Mouse (Mus musculus): ENCODE measurements around the gene Fbxw8. TPM values are rescaled to one million over a fixed set of nuclear protein-coding genes. Genes with fewer than 3 reads are reported as not detected.

The Fbxw8 gene
- polyA plus RNA-seq, 3 experiments from 2014 or later, result 3.2 to 3.5 (median 3.3) TPM

GRCm38 (mm10) chr5:118069315-118069714 is 85.9 kb downstream of the Fbxw8 start:
- ATAC-seq, result peak; percentile 89

GRCm38 (mm10) chr5:118067984-118068494 is 87.2 kb downstream of the Fbxw8 start:
- no peak for ATAC-seq

- ATAC-seq, result no peak
Observed at GRCm38 (mm10) chr5:118067572-118067971, 87.7 kb downstream of the Fbxw8 start.

DNA sequence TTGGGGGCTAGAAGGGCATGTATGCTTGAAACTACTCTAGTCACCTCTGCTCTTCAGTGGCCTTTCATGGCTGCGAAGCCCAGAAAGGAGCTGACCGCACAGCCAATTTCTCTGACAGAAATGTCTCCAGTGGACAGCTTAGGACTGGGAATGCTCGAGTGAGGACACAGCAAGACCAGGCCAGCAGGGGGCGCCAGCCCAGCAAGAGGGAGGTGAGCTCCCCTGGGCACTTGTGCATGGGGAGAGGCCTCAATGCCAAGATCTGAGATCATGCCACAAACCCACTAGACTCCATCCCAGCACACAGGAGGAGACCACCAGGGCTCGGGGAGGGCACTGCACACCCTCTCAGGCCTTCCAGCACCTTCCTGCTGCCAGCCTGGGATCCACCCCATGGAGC is 88.4 kb downstream of the Fbxw8 start:
- peak; percentile 33 for ATAC-seq

DNA sequence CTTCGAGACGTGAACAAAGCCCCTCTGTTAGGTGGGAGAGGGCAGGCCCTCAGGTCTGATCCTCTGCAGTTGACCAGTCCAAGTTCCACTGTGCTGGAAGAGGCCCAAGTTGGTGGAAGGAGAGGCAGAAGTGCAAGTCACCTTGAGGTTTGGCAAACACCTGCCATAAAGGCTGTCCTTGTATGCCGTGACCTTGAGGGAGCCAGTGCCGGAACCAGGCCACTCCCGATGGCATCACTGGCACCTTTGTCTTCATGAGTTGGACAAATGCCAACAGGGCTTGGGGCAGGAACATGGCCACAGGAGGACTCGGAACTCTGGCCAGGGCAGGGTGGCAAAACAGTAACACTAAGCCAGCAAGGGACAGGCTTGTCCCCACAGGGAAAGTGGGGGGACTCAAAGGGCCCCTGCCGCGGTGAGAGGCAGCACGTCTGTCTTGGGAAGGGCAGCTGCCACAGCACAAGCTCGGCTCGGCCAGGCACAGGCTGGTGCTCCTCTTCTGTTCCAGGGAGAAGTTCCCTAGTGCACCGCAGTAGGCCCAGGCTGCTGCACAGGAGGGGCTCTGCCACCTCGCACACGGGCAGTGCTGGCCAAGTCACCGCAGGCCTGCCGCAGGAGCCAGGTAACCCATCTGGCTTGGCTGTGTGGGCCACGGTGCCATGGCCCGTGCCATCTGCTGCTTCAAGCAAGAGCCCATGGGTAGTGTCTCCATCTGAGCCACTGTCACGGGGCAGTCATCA is 89.6 kb downstream of the Fbxw8 start:
- ATAC-seq, result no peak

DNA sequence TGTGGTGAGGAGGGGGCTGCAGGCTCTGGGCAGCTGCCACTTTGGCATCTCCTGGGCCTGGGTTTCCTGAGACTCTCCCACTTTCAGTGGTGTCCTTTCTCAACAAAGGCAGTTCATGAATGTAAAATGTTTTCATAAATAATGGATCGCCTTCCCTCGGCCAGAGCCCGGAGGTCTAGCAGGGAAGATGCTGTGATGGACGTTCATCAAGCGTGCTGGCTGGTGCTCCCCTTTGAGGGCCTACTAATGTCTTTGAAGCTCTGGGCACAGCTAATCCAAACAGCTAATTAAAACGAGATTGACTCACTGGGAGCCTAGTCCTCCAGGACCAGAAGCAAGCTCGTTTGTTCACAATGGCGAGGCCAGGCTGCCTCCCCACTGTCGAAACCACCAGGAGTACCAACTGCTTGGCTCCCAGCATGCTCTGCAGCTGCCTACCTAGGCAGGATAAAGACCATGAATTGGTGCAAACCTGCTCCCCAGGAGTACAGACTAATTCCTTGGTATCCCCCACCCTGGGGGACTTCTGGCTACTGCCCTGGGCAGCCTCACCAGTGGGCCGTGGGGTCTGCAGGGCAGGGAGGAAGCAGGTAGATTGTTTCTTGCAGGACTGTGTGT is 90.9 kb downstream of the Fbxw8 start:
- no peak for ATAC-seq

- ATAC-seq, result no peak
Observed at GRCm38 (mm10) chr5:118063181-118063621, 92.1 kb downstream of the Fbxw8 start.

GRCm38 (mm10) chr5:118061391-118061790 is 93.9 kb downstream of the Fbxw8 start:
- no peak for ATAC-seq

- ATAC-seq, result no peak
Observed at GRCm38 (mm10) chr5:118059646-118060045, 95.6 kb downstream of the Fbxw8 start.

DNA sequence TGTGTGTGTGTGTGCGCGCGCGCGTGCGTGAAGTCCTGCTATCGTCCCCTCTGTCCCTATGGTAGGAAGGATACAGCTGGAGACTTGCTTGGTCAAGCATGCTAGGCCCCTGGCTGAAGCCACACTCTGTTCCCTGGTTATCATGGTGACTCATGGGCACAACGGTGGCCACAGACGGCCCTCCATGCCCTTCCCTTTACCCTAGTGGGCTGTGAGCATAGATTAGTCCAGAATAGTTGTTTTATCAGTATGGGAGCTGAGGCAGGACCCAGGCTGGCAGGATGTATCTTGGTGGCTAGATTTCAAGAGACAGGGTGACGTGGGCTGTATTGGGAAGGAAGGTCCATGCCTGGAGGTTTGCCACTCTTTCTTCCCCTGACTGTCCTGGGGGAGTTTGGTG is 96.4 kb downstream of the Fbxw8 start:
- ATAC-seq, result no peak

GRCm38 (mm10) chr5:118057508-118058111 is 97.7 kb downstream of the Fbxw8 start:
- no peak for ATAC-seq

- no peak for ATAC-seq
Observed at GRCm38 (mm10) chr5:118053205-118053604, 102.1 kb downstream of the Fbxw8 start.

DNA sequence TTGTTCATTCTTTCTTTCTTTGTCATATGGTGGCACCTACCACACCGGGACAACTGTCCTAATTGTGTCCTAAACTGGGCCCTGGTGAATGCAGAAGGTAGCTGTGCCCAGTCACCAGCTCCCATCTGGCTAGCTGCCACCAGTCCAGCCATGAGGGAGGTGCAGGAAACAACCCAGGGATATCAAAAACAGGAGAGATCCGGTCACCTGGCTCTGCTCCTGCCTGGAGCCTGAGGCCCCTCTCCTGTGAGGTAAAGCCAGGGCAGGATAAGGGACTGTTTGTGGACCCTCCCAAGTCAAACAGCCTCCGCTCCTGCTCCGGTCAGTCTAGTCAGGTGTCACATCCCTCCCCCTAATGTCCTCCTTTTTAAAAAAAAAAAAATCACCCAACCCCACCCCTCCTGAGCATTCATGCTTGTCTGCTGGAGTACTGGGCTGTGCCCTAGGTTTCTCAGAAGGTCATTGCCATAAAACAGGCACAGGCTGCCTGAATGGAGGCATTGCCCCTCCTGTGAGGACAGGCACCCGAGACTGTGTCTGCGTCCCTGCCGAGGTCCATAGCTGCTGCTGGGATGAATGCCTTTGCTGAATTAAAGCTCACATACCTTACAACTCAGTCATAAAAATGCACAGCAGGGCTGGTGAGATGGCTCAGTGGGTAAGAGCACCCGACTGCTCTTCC is 103.1 kb downstream of the Fbxw8 start:
- ATAC-seq, result no peak

- peak; percentile 8 for ATAC-seq
Observed at GRCm38 (mm10) chr5:118050743-118051142, 104.5 kb downstream of the Fbxw8 start.

- no peak for ATAC-seq
Observed at GRCm38 (mm10) chr5:118048928-118049327, 106.3 kb downstream of the Fbxw8 start.

DNA sequence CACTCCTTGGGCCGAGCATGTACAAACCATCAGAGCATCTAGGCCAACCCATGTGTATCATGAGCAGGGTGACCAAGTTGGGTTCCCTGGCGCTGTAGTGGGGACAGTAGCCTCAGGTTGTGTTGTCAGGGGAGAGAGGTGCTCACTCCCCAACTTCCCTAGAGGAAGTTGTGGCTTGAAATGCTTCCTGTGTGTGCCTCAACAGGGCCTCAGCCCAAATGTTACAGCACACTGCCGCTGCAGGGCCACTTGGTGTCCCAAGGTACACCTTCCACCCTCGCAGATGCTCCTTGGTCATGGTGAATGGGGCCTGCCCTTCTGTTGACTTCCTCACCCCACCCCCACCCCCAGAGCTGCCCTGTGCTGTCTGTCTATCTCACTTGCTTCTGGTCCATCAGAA is 106.9 kb downstream of the Fbxw8 start:
- ATAC-seq, result peak; percentile 45

DNA sequence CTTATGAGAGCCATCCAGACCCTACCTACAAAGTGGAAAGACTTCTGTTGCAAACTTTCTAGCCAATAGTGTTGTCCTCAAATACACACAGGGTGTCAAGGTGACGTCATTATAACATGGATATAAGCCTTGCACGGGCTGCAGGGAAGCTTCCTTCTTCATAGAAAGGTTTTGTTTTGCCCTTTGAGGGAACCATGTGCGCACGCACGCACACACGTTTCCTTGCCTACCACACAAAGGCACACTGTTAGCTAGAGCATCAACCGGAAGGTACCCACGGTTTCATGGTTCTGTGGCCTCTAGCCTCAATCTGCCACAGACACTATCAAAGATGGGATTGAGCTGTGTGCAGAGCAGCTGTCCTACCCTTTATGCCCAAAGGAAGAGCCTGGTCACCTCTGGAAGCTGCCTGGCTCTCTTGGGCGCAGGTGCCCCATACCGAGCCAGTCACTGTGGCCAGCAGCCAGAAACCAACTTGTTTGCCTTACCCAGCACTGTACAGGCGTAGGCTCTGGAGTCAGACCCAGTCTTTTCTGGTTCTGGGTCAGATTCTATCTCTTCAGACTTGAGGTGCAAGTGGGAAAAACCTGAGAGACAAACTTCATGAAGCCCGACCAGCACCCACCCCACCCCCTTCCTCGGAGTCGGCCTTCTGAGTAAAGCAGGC is 108.0 kb downstream of the Fbxw8 start:
- peak; percentile 64 for ATAC-seq

DNA sequence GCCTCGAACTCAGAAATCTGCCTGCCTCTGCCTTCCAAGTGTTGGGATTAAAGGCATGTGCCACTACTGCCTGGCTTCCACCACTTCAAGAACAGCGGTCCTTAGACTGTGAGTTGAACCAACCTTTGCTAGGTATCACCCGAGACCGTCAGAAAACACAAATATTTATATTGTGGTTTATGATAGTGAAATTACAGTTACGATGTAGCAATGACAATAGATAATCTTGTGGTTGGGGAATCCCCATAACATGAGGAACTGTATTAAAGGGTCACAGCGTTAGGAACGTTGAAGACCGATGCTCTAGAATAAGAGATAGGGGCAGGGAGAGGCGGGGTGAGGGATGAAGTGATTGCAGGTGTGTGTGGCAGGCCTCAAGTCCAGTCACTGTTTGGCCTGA is 109.9 kb downstream of the Fbxw8 start:
- ATAC-seq, result peak; percentile 82

GRCm38 (mm10) chr5:118044907-118045306 is 110.4 kb downstream of the Fbxw8 start:
- no peak for ATAC-seq

DNA sequence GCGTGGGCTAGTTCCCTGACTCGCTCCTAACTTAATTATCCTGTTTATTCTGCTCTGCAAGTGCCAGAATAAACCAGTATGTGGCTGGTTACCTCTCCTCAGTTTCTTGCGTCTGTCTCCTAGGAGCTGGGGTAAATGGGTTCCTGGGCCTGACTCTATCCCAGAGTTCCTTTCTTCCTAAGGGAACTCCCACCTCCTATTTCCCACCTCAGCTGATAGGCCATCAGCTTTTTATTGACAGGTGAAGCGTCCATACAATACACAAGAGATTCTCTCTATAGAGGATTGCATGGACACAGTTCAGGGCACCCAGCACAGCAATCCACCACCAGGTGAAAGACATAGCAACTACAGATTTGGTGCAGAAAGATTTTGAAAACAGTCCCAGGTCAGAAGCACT is 111.5 kb downstream of the Fbxw8 start:
- ATAC-seq, result no peak

- ATAC-seq, result no peak
Observed at GRCm38 (mm10) chr5:118042599-118042998, 112.7 kb downstream of the Fbxw8 start.

GRCm38 (mm10) chr5:118039241-118039668 is 116.0 kb downstream of the Fbxw8 start:
- no peak for ATAC-seq
